Mouse (Mus musculus) hindbrain, embryonic 13.5 days (tissue): ENCODE measurements around the gene Nutm1. TPM values are rescaled to one million over a fixed set of nuclear protein-coding genes. Genes with fewer than 3 reads are reported as not detected.

Source experiments
- ATAC-seq: fragments of 200-750 bp; cut with Nextera tagmentation; 2 replicates; pipeline ENCODE4 v1.8.0; 2017; ENCODE audit warnings: moderate TSS enrichment; ENCODE audit not compliant: low FRiP score
- H3K27ac ChIP-seq: fragments of 300-500 bp; sonication (generic); 2 replicates; pipeline ENCODE4 v1.5.1; 2015; ENCODE audit warnings: inconsistent platforms, mild to moderate bottlenecking, moderate library complexity
- H3K27me3 ChIP-seq: fragments of 300-500 bp; sonication (generic); 2 replicates; pipeline ENCODE4 v1.6.1; 2015; ENCODE audit warnings: mild to moderate bottlenecking, inconsistent platforms
- H3K36me3 ChIP-seq: fragments of 300-500 bp; sonication (generic); 2 replicates; pipeline ENCODE4 v1.6.1; 2015; ENCODE audit warnings: mild to moderate bottlenecking, inconsistent platforms
- H3K4me1 ChIP-seq: fragments of 300-500 bp; sonication (generic); replicated peaks from 2 replicates; pipeline ENCODE4 v1.6.1; 2015; ENCODE audit warnings: inconsistent platforms
- H3K4me2 ChIP-seq: fragments of 300-500 bp; sonication (generic); 2 replicates; pipeline ENCODE4 v1.6.1; 2015; ENCODE audit warnings: inconsistent platforms, mild to moderate bottlenecking, moderate library complexity
- H3K4me3 ChIP-seq: fragments of 300-500 bp; sonication (generic); 2 replicates; pipeline ENCODE4 v1.5.1; 2015; ENCODE audit warnings: mild to moderate bottlenecking, inconsistent platforms
- H3K9ac ChIP-seq: fragments of 300-500 bp; sonication (generic); 2 replicates; pipeline ENCODE4 v1.6.1; 2015; ENCODE audit warnings: mild to moderate bottlenecking, inconsistent platforms
- H3K9me3 ChIP-seq: fragments of 300-500 bp; sonication (generic); 2 replicates; pipeline ENCODE4 v1.6.1; 2016; ENCODE audit warnings: inconsistent platforms
- WGBS: fragments of 180-500 bp; shearing (Covaris S2); methylation state at CpG from one replicate; pipeline ENCODE4 v1.1.7; 2015; 5-methylcytosine and 5-hydroxymethylcytosine counted together
- polyA plus RNA-seq: library from polyadenylated mRNA; unstranded; fragments of >200 nt; fragmentation: Nextera tagmentation; extraction: Ambion mirVana; gene quantifications from 2 replicates; pipeline ENCODE4 v1.2.1, GENCODE M21; 2015

Gene Nutm1
- polyA plus RNA-seq, 1 experiment from 2014 or later, result 0.05 TPM

GRCm38 (mm10) chr2:112249780-112250453 is 9.2 kb downstream of the Nutm1 start:
- Histone ChIP-seq H3K27ac (no peak overlapping the region), H3K4me2 (no peak overlapping the region), H3K9ac (no peak overlapping the region), H3K9me3 (no peaks in the 10 kb centered on the region), H3K4me3 (no peak overlapping the region), H3K27me3 (no peaks in the 10 kb centered on the region), H3K36me3 (peaks cover 40% of the 10 kb centered on the region), H3K4me1 (no peaks in the 10 kb centered on the region)
- ATAC-seq, result no peak
- whole genome bisulfite sequencing, result 95% methylated on average over 10 of the region's 10 CpGs

GRCm38 (mm10) chr2:112247323-112247722 is 11.8 kb downstream of the Nutm1 start:
- 87% methylated on average over 10 of the region's 10 CpGs for WGBS
- no peak overlapping the region for H3K9ac ChIP-seq
- no peak overlapping the region for H3K4me2 ChIP-seq
- no peak overlapping the region for H3K4me3 ChIP-seq
- no peaks in the 10 kb centered on the region for H3K4me1 ChIP-seq
- ATAC-seq, result no peak
- no peak overlapping the region for H3K27ac ChIP-seq
- H3K9me3 ChIP-seq, result no peaks in the 10 kb centered on the region
- H3K27me3 ChIP-seq, result no peaks in the 10 kb centered on the region
- peaks cover 59% of the 10 kb centered on the region for H3K36me3 ChIP-seq

GRCm38 (mm10) chr2:112246193-112246592 is 12.9 kb downstream of the Nutm1 start:
- peak; percentile 41; the same call in 1 of the 2 replicates for ATAC-seq
- H3K27me3 ChIP-seq, result 0 out of 2 replicates have a peak, but pooled peaks cover 1% of the 10 kb centered on the region
- H3K9me3 ChIP-seq, result no peaks in the 10 kb centered on the region
- no peak overlapping the region for H3K4me2 ChIP-seq
- peaks cover 2% of the 10 kb centered on the region for H3K4me1 ChIP-seq
- H3K36me3 ChIP-seq, result peaks cover 59% of the 10 kb centered on the region
- 97% methylated on average over 6 of the region's 6 CpGs for WGBS
- H3K27ac ChIP-seq, result no peak overlapping the region
- no peak overlapping the region for H3K9ac ChIP-seq
- no peak overlapping the region for H3K4me3 ChIP-seq

GRCm38 (mm10) chr2:112245307-112245706 is 13.8 kb downstream of the Nutm1 start:
- no peak for ATAC-seq
- peaks cover 11% of the 10 kb centered on the region for H3K4me1 ChIP-seq
- H3K27ac ChIP-seq, result no peak overlapping the region
- no peak overlapping the region for H3K4me3 ChIP-seq
- peaks cover 59% of the 10 kb centered on the region for H3K36me3 ChIP-seq
- WGBS, result 93% methylated on average over 5 of the region's 5 CpGs
- 0 out of 2 replicates have a peak, but pooled peaks cover 2% of the 10 kb centered on the region for H3K27me3 ChIP-seq
- H3K9ac ChIP-seq, result no peak overlapping the region
- H3K4me2 ChIP-seq, result no peak overlapping the region
- no peaks in the 10 kb centered on the region for H3K9me3 ChIP-seq

- H3K9me3 ChIP-seq, result no peaks in the 10 kb centered on the region
- H3K4me1 ChIP-seq, result peaks cover 16% of the 10 kb centered on the region
- no peak overlapping the region for H3K4me3 ChIP-seq
- H3K27me3 ChIP-seq, result 0 out of 2 replicates have a peak, but pooled peaks cover 2% of the 10 kb centered on the region
- H3K9ac ChIP-seq, result no peak overlapping the region
- no peak for ATAC-seq
- no peak overlapping the region for H3K27ac ChIP-seq
- H3K36me3 ChIP-seq, result peaks cover 38% of the 10 kb centered on the region
- no peak overlapping the region for H3K4me2 ChIP-seq
- WGBS, result 90% methylated on average over 14 of the region's 14 CpGs
Observed at GRCm38 (mm10) chr2:112241787-112242186, 17.3 kb downstream of the Nutm1 start.

GRCm38 (mm10) chr2:112239935-112240721 is 19.0 kb downstream of the Nutm1 start:
- under 1% methylated on average over 25 of the region's 28 CpGs for WGBS
- Histone ChIP-seq H3K9me3 (no peaks in the 10 kb centered on the region), H3K4me3 (peak overlapping the region; percentile 77), H3K36me3 (peaks cover 21% of the 10 kb centered on the region), H3K4me2 (peak overlapping the region; percentile 84), H3K9ac (peak overlapping the region; percentile 93), H3K27me3 (0 out of 2 replicates have a peak, but pooled peaks cover 2% of the 10 kb centered on the region), H3K27ac (peak overlapping the region; percentile 98), H3K4me1 (peaks cover 16% of the 10 kb centered on the region)
- peak; percentile 74 for ATAC-seq

GRCm38 (mm10) chr2:112239212-112239934 is 19.7 kb downstream of the Nutm1 start, which contains the start of gene Lpcat4:
TSS of gene Lpcat4 (plus strand) at chr2:112239468.
- Histone ChIP-seq H3K9me3 (no peaks in the 10 kb centered on the region), H3K9ac (peak within 1 kb of the TSS; percentile 93), H3K36me3 (peaks cover 14% of the 10 kb centered on the region), H3K27ac (peak within 1 kb of the TSS; percentile 98), H3K4me3 (peak within 1 kb of the TSS; percentile 77), H3K27me3 (0 out of 2 replicates have a peak, but pooled peaks cover 2% of the 10 kb centered on the region), H3K4me1 (peaks cover 16% of the 10 kb centered on the region), H3K4me2 (peak within 1 kb of the TSS; percentile 84)
- peak; percentile 92 for ATAC-seq
- under 1% methylated on average over 82 of the region's 94 CpGs for WGBS

- H3K4me1 ChIP-seq, result peaks cover 16% of the 10 kb centered on the region
- H3K27ac ChIP-seq, result no peak overlapping the region
- H3K9ac ChIP-seq, result no peak overlapping the region
- 11% methylated on average over 4 of the region's 4 CpGs for WGBS
- ATAC-seq, result no peak
- no peaks in the 10 kb centered on the region for H3K9me3 ChIP-seq
- H3K4me3 ChIP-seq, result no peak overlapping the region
- no peak overlapping the region for H3K4me2 ChIP-seq
- 0 out of 2 replicates have a peak, but pooled peaks cover 2% of the 10 kb centered on the region for H3K27me3 ChIP-seq
- no peaks in the 10 kb centered on the region; the same call in 1 of the 2 replicates for H3K36me3 ChIP-seq
Observed at GRCm38 (mm10) chr2:112238006-112238405, 21.1 kb downstream of the Nutm1 start.

- no peak for ATAC-seq
- Histone ChIP-seq H3K4me2 (no peak overlapping the region), H3K4me1 (peaks cover 16% of the 10 kb centered on the region), H3K27me3 (0 out of 2 replicates have a peak, but pooled peaks cover 2% of the 10 kb centered on the region), H3K27ac (no peak overlapping the region), H3K9me3 (no peaks in the 10 kb centered on the region), H3K4me3 (no peak overlapping the region), H3K9ac (no peak overlapping the region), H3K36me3 (no peaks in the 10 kb centered on the region)
- WGBS, result 83% methylated on average over 2 of the region's 2 CpGs
Observed at GRCm38 (mm10) chr2:112236620-112237019, 22.5 kb downstream of the Nutm1 start.

- no peaks in the 10 kb centered on the region for H3K9me3 ChIP-seq
- no peak overlapping the region for H3K27ac ChIP-seq
- no peak overlapping the region for H3K9ac ChIP-seq
- no peak overlapping the region for H3K4me3 ChIP-seq
- ATAC-seq, result no peak
- H3K4me2 ChIP-seq, result no peak overlapping the region
- H3K27me3 ChIP-seq, result no peaks in the 10 kb centered on the region
- 96% methylated on average over 1 of the region's 1 CpGs for WGBS
- H3K4me1 ChIP-seq, result no peaks in the 10 kb centered on the region
- H3K36me3 ChIP-seq, result no peaks in the 10 kb centered on the region
Observed at GRCm38 (mm10) chr2:112232623-112233022, 26.5 kb downstream of the Nutm1 start.

GRCm38 (mm10) chr2:112224356-112224755 is 34.7 kb downstream of the Nutm1 start:
- WGBS, result 66% methylated on average over 4 of the region's 4 CpGs
- H3K4me2 ChIP-seq, result no peak overlapping the region
- no peak for ATAC-seq
- H3K9me3 ChIP-seq, result no peaks in the 10 kb centered on the region
- no peak overlapping the region for H3K9ac ChIP-seq
- H3K4me1 ChIP-seq, result no peaks in the 10 kb centered on the region
- H3K36me3 ChIP-seq, result no peaks in the 10 kb centered on the region
- H3K27me3 ChIP-seq, result no peaks in the 10 kb centered on the region
- no peak overlapping the region for H3K4me3 ChIP-seq
- H3K27ac ChIP-seq, result no peak overlapping the region

GRCm38 (mm10) chr2:112222607-112223006 is 36.5 kb downstream of the Nutm1 start:
- Histone ChIP-seq H3K27me3 (no peaks in the 10 kb centered on the region), H3K4me3 (no peak overlapping the region), H3K9me3 (no peaks in the 10 kb centered on the region), H3K4me1 (no peaks in the 10 kb centered on the region), H3K4me2 (no peak overlapping the region), H3K36me3 (no peaks in the 10 kb centered on the region), H3K27ac (no peak overlapping the region), H3K9ac (no peak overlapping the region)
- ATAC-seq, result no peak
- 87% methylated on average over 5 of the region's 5 CpGs for WGBS
